Mouse (Mus musculus): ENCODE results near the gene Krtap9-3.

DNA sequence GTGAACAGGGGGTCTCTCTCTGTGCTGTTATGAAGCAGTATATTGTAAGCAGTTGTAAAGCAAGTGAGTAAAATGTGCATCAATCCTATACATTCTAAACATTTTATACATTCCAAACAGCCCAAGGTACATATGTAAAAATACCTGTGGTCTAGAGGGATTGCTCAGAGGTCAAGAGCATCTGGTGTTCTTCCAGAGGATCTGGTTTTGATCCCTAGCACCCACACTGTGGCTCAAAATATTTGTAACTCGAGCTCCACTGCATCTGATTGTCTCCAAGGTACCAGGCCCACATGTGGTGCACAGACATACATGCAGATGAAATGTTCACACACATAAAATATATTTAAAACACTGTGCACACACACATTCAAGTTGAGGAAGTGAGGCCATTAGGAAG lies 43.0 kb upstream of the Krtap9-3 start:
- TF ChIP-seq POLR2A (IDR thresholded peaks at IDR 0.05; ENCODE audit: control insufficient read depth, low read depth, low read length) (no peak), CTCF (IDR thresholded peaks at IDR 0.05; ENCODE audit: control insufficient read depth, insufficient read depth, insufficient replicate concordance, low read depth, low read length) (no peak)
